Mouse (Mus musculus): ENCODE results near the gene Eef1g. TPM values are rescaled to one million over a fixed set of nuclear protein-coding genes. Genes with fewer than 3 reads are reported as not detected.

The Eef1g gene
- total RNA-seq, 2 experiments from 2014 or later: 423 to 463 TPM

- Histone ChIP-seq H3K4me3 (peak overlapping the region; percentile 90), H3K27ac (peak overlapping the region; percentile 96)
- TF ChIP-seq CTCF (IDR thresholded peaks at IDR 0.05): no peak
- intact Hi-C loops (cut with DNase I): no loop called here
- no peak for DNase-seq
Measured at GRCm38 (mm10) chr19:8930117-8930516, 36.7 kb upstream of the Eef1g start.

DNA sequence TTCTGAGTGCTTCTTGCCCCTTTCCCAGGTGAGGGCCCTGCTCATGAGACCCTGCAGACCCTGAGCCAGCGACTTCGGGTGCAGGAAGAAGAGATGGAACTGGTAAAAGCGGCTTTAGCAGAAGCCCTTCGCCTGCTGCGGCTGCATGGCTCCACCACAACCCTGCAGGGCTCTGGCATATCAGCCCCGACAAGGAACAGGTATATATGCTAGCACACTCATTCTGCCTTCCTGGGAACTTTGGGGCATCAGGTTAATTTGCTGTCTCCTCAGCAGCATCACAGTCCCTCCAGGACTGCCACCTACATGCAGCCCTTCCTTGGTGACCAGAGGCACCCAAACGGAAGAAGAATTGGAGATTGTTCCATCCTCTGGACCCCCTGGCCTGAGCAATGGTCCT is 36.1 kb upstream of the Eef1g start:
- Histone ChIP-seq H3K4me3 (peak overlapping the region; percentile 90), H3K27ac (0 out of 2 replicates have a peak overlapping the region, but pooled peaks have one; percentile 96)
- intact Hi-C loops (cut with DNase I): no loop called here
- TF ChIP-seq CTCF (IDR thresholded peaks at IDR 0.05): no peak
- no peak for DNase-seq

DNA sequence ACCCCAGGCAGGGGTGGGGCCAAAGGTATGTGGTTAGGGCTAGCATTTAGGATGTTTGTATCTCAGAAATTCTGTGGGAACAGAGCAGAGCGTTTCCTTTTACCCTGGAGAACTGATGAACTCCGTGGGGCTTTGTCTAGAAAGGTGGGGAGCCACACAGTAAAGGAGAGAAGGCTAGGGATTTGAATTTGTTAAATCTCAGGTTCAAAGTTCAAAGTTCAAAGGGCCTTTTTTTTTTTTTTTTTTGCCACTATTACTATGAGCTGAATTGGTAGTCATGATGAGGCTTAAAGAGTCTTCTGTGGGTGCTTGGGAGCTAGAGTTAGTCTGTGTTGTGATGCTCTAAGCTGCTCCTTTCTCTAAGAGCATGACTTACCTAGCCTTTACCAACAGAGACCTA is 30.1 kb upstream of the Eef1g start:
- no peak for DNase-seq
- intact Hi-C loops (cut with DNase I): no loop called here
- Histone ChIP-seq H3K4me3 (no peak overlapping the region), H3K27ac (no peak overlapping the region)
- TF ChIP-seq CTCF (IDR thresholded peaks at IDR 0.05): no peak

DNA sequence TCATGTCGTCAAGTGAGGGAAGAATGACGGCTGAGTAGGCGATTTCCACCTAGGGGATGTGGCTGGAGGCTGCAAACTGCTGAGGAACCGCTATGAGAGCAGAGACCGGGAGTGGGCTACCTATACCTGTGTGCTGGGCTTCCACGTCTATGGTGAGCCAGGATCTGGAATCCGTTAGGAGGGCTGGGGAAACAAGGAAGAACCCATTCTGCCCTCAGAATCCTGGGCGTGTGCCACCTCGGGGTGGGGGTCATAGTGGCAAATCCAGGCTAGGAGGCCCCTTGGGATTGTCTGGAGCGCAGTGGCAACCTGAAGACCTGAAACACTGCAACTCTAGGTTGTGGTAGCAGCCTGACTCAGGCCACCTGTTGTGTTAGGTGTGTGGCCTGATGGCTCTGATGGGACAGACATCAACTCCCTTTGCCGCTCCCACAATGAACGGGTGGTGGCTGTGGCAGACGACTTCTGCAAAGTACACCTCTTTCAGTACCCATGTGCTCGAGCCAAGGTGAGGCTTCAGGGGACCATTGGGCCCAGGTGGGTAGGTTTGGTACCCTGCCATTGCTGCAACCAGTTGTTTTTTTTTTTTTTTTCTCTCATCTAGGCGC is 26.2 kb upstream of the Eef1g start:
- Histone ChIP-seq H3K4me3 (no peak overlapping the region), H3K27ac (no peak overlapping the region; the same call in 1 of the 2 replicates)
- intact Hi-C loops (cut with DNase I): no loop called here
- no peak for DNase-seq
- TF ChIP-seq CTCF (IDR thresholded peaks at IDR 0.05): no peak

- Histone ChIP-seq H3K4me3 (peak overlapping the region; percentile 100), H3K27ac (peak overlapping the region; percentile 96)
- no peak for DNase-seq
- no peak for TF ChIP-seq CTCF (IDR thresholded peaks at IDR 0.05)
- intact Hi-C loops (cut with DNase I): no loop called here
Measured at GRCm38 (mm10) chr19:8941136-8941514, 25.7 kb upstream of the Eef1g start.

DNA sequence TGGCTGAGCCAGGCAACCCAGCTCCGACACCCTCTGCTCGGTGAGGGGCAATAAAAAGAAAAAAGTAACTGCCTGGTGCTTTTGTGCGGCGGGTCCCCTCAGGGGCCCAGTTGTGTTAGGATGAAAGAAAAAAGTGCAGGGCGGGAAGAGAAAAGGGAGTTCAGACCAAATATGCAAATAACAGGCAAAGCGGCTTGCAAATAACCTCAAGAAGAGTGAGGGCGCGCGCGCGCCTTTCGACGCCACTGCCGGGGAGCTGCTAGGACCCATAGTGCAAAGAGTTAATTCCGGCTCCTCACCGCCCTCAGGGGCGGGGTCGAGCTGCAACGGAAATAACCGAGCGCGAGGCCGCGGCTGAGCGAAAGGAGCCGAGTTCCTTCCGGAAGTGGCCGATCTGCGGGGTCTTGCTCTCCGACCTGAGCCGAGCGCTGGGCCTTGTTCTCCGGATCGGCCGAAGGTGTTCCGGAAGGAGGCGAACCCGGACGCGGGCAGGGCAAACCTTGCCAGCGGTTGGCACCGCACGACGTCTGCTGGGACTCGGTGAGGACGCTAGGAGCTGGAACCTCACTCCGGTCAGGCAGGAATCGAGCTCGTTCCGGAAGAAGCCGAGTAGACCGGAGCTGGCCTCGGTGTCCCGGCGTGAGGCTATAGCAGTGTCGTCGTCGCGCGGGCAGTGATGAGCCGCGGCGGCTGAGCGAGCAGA is 25.2 kb upstream of the Eef1g start, which contains the start of gene Mta2:
Mta2 (plus strand) TSS at position 361 of the 703 bp plus-strand sequence.
- Histone ChIP-seq H3K4me3 (peak within 1 kb of the TSS; percentile 100), H3K27ac (peak within 1 kb of the TSS; percentile 96)
- peak; percentile 98 for DNase-seq
- intact Hi-C loops (cut with DNase I): no loop called here
- no peak for TF ChIP-seq CTCF (IDR thresholded peaks at IDR 0.05)

- intact Hi-C loops (cut with DNase I): no loop called here
- DNase-seq: no peak
- Histone ChIP-seq H3K4me3 (peak overlapping the region; percentile 100), H3K27ac (peak overlapping the region; percentile 96)
- no peak for TF ChIP-seq CTCF (IDR thresholded peaks at IDR 0.05)
Measured at GRCm38 (mm10) chr19:8942276-8942964, 24.4 kb upstream of the Eef1g start.

GRCm38 (mm10) chr19:8943047-8943446 is 23.8 kb upstream of the Eef1g start:
- intact Hi-C loops (cut with DNase I): no loop called here
- no peak for TF ChIP-seq CTCF (IDR thresholded peaks at IDR 0.05)
- Histone ChIP-seq H3K27ac (peak overlapping the region; percentile 96), H3K4me3 (peak overlapping the region; percentile 100)
- no peak for DNase-seq

- DNase-seq: no peak
- TF ChIP-seq CTCF (IDR thresholded peaks at IDR 0.05): no peak
- Histone ChIP-seq H3K4me3 (peak overlapping the region; percentile 100), H3K27ac (peak overlapping the region; percentile 70)
- intact Hi-C loops (cut with DNase I): no loop called here
Measured at GRCm38 (mm10) chr19:8944062-8944461, 22.8 kb upstream of the Eef1g start.

GRCm38 (mm10) chr19:8944750-8945149 is 22.1 kb upstream of the Eef1g start:
- no peak for TF ChIP-seq CTCF (IDR thresholded peaks at IDR 0.05)
- Histone ChIP-seq H3K27ac (peak overlapping the region; percentile 70), H3K4me3 (peak overlapping the region; percentile 100)
- intact Hi-C loops (cut with DNase I): no loop called here
- DNase-seq: peak; percentile 79

DNA sequence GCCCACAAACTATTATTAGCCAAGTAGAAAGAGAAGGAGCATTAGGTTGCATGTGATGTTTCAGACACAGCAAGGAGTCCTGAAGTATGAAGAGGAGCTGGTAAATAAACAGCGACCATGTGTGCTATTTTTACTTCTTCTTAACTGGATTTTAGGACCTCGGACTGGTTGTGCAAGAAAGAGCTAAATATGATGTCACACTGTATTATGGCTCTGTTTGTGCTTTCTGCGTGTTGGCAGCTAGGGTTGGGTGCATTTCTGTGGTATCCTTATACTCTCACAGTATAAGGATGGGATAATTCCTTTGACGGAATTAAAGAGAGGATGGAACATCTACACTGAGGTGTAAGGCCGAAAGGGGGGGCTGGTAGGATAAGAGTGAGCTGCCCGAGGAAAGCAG is 21.6 kb upstream of the Eef1g start:
- Histone ChIP-seq H3K27ac (peak overlapping the region; percentile 70), H3K4me3 (peak overlapping the region; percentile 100)
- TF ChIP-seq CTCF (IDR thresholded peaks at IDR 0.05): no peak
- intact Hi-C loops (cut with DNase I): no loop called here
- DNase-seq: no peak

- no peak for DNase-seq
- no peak for TF ChIP-seq CTCF (IDR thresholded peaks at IDR 0.05)
- Histone ChIP-seq H3K27ac (no peak overlapping the region), H3K4me3 (no peak overlapping the region)
- intact Hi-C loops (cut with DNase I): no loop called here
Measured at GRCm38 (mm10) chr19:8946929-8947328, 19.9 kb upstream of the Eef1g start.

DNA sequence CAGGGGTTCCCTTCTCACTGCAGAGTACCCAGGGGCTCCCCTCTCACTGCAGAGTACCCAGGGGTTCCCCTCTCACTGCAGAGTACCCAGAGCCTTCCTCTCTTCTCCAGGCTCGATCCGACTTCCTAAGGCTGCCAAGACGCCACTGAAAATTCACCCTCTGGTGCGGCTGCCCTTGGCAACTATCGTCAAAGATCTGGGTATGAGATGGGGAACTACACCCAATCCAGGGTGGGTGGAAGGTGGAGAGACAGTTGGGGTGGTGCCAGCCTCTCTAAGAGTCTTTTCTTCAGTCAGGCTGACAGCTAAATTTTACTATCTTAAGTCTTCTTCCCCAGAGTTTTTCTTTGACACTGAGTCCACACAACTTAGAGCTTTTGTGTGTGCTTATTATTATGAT is 16.7 kb upstream of the Eef1g start:
- intact Hi-C loops (cut with DNase I): no loop called here
- no peak overlapping the region for H3K4me3 ChIP-seq
- H3K27ac ChIP-seq: no peak overlapping the region
- no peak for TF ChIP-seq CTCF (IDR thresholded peaks at IDR 0.05)
- DNase-seq: no peak
